Mouse (Mus musculus) spleen, postnatal 10 days (tissue): ENCODE measurements around the gene Krt34.

Experiments
- DNase-seq, 2 experiments: peaks; one replicate each; pipeline ENCODE4 v3.0.0; 2021 to 2022; ENCODE audit warnings: low spot score in 2 of 2

The Krt34 gene

GRCm38 (mm10) chr11:99999091-99999490 is 42.3 kb downstream of the Krt34 start:
- no peak for DNase-seq

- DNase-seq: no peak
Measured at GRCm38 (mm10) chr11:99994384-99994661, 47.0 kb downstream of the Krt34 start.

- no peak for DNase-seq
Measured at GRCm38 (mm10) chr11:99993620-99994383, 47.6 kb downstream of the Krt34 start, which contains the start of gene Krtap17-1. TSS of gene Krtap17-1 (minus strand) at chr11:99993994.

- no peak for DNase-seq
Measured at GRCm38 (mm10) chr11:99990571-99990970, 50.8 kb downstream of the Krt34 start.

- DNase-seq: no peak
Measured at GRCm38 (mm10) chr11:99989881-99990405, 51.4 kb downstream of the Krt34 start.

GRCm38 (mm10) chr11:99988530-99988929 is 52.8 kb downstream of the Krt34 start:
- DNase-seq: no peak
